Mouse (Mus musculus): ENCODE measurements around the gene Rsc1a1. TPM values are rescaled to one million over a fixed set of nuclear protein-coding genes. Genes with fewer than 3 reads are reported as not detected.

Gene Rsc1a1
- total RNA-seq, 2 experiments from 2014 or later, result not detected

DNA sequence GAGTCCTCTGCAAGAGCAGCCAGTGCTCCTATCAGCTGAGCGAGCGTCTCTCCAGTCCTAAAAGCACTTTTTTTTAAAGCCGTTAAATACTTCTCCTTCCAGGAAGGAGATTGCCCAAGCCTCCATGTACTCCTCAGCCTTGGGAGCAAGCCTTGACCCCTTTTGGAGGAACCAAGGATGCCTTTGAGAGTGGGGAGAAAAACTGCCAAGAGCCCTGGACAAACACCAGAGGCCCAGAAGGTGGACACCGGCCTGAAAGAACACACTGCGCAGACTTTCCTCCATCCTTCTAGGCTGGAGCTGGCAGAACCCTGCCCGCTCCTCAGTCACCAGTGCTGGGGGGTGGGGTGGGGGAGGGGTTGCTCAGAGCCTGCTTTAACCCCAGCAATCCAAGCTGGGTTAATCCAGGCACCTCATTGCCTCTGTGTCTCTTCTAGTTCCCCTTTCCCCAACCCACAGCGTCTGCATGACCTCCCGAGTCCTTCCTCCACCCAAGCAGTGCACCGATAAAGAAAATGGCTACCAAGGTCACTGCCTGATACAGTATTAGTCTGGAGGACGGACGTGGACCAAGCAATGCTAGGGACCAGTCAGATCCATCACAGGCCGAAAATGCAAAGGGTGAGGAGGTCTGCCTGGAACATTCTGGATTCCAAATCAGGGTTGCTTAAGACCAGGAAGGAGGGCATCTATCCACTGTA, 29.3 kb downstream of the Rsc1a1 start:
- no peak for DNase-seq (ENCODE audit: low spot score in 2 of 2)

DNA sequence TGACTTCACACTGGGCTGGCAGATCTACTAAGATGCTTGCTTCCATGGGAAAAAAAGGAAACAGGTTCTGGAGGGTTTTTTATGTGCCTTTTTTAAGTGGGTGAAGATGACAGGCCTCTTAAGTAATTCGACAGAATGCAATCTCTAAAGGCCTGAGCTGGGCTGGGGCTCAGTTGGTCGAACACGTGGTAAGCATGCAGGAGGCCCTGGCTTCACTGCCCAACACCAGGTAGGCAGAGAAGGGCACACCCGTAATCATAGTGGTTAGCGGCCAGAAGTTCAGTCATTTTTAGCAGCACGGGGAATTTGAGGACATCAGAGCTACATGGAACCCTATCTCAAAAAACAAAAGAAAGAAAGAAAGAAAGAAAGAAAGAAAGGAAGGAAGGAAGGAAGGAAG, 30.9 kb downstream of the Rsc1a1 start:
- DNase-seq (ENCODE audit: low spot score in 2 of 2), result no peak

DNA sequence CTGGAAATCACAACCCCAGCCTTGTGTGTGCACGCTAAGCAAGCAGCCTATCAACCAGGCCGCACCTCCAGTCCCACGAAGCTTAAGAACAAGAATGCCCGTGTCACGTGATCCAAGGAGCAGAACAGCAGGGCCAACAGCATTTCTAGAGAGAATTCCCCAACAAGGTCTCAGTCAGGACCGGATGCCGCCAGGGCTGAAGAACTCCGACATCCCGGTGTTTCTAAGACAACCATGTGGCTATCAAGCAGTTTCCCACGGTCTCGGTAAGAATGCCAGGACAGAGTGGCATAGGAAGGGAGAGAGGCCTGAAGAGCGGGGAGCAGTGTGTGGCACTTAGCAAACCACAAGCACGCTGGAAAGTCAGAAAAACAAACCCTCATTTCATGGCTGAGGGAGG, 31.6 kb downstream of the Rsc1a1 start:
- no peak for DNase-seq (ENCODE audit: low spot score in 2 of 2)

DNA sequence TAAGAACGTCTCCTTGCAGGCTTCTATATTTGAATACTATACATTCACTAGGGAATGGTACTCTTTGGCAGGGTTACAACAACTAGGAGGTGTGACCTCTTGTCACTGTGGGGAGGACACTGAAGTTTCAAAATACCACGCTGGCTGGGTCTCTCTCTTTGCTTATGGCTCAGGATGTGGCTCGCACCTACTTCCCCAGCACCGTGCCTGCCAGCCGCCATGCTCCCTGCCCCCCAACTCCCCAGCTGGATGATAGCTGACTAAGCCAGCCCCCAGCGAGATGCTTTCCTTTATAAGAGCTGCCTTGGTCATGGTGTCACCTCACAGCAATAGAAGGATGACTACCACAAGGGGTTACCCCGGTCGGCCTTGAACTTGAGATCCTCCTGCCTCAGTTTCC, 32.4 kb downstream of the Rsc1a1 start:
- no peak for DNase-seq (ENCODE audit: low spot score in 2 of 2)

DNA sequence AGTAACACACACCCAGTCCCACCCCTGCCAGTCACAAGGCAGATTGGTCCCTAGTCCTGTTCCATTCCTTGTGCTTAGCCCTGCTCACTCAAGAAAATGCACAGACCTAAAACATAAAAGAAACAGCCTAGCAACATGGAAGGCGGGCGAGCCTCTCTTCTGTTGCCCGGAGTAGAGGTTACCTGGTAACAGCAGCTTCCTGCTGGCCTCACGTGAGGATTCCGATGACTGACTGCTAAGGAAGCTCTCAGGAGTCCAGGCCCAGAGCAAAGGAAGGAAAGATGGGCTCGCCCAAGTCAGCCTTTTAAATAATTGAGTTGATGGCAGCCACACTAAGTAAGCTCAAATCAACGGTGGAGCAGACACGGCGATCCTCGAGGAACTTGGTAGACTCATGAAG, 33.5 kb downstream of the Rsc1a1 start:
- no peak for DNase-seq (ENCODE audit: low spot score in 2 of 2)

DNA sequence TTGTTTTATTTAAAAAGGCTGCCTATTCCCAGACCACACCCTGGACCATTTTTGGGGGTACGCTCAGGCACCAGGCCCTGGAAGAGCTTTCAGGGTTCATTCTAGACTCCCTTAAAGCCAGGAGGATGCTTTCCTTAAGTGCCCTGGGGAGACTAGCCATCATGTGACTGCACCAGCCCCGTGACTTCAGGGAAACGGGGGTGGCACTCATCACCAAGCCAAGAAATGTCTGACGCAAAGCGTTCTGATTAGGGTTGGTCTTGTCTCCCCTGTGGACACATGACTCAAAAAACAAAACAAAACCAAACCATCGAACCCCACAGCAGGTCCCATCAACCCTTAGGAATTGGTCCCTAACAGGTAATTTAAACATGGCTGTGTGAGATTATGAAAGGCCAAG, 34.1 kb downstream of the Rsc1a1 start:
- DNase-seq (ENCODE audit: low spot score in 2 of 2), result no peak

DNA sequence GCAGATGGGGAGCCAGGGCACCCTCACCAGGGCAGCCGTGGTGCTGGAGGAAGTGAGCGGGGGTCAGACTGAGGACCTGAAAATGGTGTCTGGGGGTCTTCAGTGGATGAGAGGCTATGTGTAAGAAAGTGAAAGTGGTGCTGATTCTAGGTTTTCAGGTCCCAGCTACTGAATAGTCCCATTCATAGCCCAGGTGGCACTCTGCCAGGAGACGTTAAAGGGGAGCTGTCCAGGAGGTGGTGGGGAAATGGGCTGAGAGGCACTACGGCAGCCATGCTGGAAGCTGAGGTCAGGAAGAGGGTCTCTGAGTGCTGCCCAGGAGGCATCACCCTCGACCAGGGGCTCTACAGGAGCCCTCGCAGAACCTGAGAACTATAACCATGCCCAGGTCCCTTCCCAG, 36.2 kb downstream of the Rsc1a1 start:
- DNase-seq (ENCODE audit: low spot score in 2 of 2), result no peak

DNA sequence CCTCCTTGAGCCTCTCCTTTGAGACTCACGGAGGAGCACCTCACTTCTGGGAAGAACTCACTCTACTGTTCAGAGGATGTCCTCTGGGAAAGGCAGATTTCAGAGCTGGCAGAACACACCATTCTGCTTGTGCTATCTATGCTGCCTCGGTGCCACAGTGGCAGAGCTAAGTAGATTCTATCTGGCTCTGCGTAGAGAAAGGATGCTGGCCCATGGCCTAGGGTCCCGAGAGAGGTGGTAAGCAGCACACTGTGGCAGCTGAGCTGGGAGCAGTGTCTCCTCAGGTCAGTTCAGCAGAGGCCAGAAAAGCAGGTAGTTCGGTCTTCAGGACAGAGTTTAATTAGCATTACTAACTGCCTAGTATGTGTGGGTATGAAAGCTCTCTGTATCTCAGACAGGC, 37.1 kb downstream of the Rsc1a1 start:
- DNase-seq (ENCODE audit: low spot score in 2 of 2), result no peak

DNA sequence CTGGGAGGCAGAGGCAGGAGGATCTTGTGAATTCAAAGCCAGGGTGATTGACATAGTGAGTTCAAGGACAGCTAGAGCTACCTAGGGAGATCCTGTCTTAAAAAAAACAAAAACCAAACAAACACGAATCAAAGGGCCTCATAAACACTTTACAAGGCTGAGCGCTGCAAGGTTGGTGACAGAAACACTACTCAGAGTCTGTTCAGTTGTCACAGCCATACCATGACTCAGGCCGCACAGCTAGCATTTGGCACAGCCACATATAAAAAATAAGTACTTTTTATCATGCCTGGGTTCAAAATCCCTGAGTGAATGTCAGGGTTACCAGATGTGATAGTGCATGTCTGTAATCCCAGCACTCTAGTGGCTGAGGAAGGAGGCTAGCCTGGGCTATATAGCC, 38.2 kb downstream of the Rsc1a1 start:
- no peak for DNase-seq (ENCODE audit: low spot score in 2 of 2)

DNA sequence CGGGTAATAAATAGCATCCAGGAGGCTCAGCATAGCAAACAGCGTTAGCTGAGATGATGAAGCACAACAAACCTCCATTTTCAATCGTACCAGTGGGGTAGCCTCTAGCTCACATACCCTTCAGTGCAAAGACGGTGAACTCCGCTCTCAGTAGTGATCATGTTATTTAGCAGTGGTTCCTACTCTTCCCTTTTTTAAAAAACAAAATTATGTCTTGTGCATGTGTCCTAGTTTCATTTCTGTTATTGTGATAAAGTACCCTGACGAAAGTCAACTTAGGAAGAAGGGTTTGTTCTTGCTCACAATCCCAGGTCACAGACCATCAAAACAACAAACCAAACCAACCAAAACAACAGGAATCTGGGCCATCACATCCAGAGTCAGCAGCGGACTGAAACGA, 39.4 kb downstream of the Rsc1a1 start:
- DNase-seq (ENCODE audit: low spot score in 2 of 2), result no peak

DNA sequence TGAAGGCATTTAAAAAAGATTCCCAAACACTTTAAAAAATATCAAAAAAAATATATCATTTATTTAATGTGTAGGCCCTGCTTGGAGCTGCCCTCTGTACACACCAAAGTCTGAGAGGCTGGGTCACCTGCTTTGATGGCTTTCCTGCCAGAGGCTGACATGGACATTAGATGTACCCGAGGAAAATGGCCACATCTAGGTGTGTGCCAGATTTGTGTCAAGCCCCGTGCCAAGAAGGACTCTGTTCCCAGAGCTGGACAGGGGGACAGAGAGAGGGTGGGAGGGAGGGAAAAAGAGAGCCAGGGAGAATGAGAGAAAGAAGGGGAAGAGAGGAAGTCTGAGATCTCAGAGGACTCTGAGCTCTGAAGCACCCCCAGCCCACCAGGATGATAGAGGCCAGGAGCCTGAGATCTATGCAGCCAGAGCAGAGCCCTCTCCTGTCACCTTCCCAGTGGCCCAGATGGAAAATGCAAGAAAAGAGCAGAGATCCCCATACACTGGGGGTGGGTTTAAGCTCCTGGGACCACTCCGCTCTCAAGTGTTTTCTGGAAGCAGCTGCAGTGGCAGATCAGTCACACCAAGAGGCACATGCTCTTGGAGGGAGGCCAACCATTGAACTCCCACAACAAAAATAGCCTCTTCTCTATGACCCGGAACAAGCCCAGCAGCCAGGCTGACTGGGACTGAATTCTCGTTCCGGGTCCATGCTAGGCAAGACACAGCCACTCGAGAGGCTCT, 42.1 kb downstream of the Rsc1a1 start:
- no peak for DNase-seq (ENCODE audit: low spot score in 2 of 2)

DNA sequence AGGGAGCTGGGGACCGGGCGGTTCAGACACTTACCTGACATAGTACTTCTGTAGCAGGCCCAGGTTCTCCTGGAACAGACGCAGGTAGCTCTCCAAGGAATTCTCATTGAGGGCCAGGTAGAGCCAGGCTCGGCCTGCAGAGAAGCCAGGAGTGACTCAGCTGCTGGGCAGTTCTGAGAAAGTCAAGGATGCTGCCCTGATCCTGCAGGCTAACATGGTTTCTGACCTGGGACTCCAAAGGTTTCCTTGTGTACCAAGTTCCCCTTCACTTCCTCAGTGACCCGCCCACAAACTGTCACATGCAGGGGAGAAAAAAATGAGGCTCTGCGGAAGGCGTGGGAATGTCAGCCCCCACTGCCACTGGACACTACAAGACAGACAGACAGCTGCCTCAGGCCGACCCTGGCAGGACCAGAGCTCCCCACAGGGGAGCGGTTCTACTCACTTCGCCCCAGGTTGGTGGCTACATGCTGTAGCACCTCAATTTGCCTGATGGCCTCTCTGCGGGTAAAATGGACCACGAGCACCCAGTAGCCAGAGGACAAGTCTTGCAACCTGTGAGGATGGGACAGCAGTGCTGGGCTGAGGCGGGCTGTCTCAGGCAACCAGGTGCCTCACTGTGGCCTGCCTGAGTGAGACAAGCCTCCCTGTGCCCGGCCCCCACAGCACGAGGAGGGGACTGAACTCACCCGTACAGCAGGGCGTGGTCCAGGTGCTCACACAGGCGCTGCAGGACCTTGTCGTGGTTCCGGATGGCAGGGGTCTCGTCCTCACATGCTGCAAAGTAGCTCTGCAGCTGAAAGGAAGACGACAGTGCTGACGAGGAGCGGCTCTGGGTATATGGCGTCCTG, 43.2 kb downstream of the Rsc1a1 start:
- DNase-seq (ENCODE audit: low spot score in 2 of 2), result no peak

DNA sequence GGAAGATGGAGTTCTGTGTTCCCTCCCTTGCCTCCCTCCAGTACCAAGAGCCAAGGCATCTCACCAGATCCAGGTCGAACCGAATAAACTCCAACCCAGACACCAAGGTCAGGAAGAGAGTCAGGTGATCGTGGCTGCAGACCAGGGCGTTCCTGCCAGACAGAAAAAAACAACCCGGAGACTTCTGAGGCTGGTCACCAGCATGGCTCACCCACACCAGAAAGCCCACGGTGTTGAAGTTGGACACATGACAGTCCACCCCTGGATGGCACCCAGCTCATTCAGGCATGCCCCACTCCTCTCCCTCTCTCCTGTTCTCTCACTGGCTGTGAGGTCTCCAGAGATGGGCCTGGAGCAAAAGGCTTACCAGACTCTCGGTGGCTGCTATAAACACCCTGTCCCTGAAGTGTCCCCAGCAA, 44.0 kb downstream of the Rsc1a1 start:
- no peak for DNase-seq (ENCODE audit: low spot score in 2 of 2)

DNA sequence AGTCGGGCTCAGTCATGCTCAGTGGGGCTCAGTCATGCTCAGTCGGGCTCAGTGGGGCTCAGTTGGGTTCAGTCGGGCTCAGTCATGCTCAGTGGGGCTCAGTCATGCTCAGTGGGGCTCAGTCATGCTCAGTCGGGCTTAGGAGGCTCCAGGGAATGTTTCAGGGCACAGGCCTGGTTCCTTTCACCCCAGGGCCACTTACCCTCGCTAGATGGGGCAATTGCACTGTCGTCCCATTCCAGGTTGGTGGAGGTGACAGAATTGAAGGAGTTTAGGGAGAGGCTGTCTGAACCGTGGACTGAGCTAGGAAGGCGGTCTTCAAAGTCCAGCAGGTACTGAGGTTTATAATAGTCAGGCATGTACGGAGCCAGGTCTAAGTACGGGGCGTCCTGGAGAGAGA, 45.9 kb downstream of the Rsc1a1 start:
- no peak for DNase-seq (ENCODE audit: low spot score in 2 of 2)

DNA sequence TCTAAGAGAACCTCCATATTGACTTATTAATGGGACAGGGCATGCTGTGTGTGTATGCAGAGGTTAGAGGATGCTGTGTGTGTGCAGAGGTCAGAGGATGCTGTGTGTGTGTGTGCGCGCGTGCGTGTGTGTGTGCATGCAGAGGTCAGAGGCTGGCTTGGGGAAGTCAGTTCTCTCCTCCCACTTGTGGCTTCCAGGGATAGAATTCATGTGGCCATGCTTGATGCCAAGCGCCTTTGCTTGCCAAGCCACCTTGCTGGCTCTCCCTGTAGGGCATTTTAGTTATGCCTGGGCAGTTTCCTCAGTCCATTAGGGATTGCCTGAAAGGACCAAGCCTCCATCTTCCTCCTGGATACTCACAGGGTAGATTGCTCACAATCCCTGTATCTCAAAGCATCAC, 48.7 kb downstream of the Rsc1a1 start:
- no peak for DNase-seq (ENCODE audit: low spot score in 2 of 2)

DNA sequence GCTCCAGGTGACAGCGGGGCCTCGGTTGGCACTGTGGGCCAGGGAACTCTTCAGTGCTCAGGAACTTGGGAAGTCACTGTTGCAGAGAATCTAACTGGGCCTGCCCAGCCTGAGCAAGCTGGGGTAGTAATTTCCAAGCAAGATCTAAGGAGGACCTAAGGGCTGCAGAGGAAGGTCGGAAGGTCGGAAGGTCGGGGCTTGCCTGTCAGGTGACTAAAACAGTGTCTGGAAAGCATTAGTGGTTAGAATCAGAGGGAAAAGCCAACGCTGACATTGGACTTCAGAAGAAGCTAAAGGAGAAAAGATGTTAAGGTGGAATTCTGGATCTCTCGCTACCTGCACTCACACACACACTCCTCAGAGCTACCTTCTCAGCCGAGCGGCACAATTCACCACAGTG, 49.4 kb downstream of the Rsc1a1 start:
- no peak for DNase-seq (ENCODE audit: low spot score in 2 of 2)

Other genes with a start within 250 kb of the Rsc1a1 start
- gene Srarp, start 249.5 kb downstream of the Rsc1a1 start, total RNA-seq (2021), result not detected
- 10 to 100 TPM; 21.6 to 24.9 TPM for gene Zbtb17, start 240.9 kb downstream of the Rsc1a1 start, total RNA-seq (2021)
- gene Spen, start 147.0 kb downstream of the Rsc1a1 start, total RNA-seq (2021), result 10 to 100 TPM; 57.4 to 67.8 TPM
- gene Fblim1, start 79.5 kb downstream of the Rsc1a1 start, total RNA-seq (2021), result 10 to 100 TPM; 24.9 to 32.1 TPM
- 1 to 10 TPM; 3.7 to 3.8 TPM for gene Tmem82, start 67.0 kb downstream of the Rsc1a1 start, total RNA-seq (2021)
- gene Slc25a34, start 61.8 kb downstream of the Rsc1a1 start, total RNA-seq (2021), result 1 to 10 TPM; 7.4 to 9.5 TPM
- gene Plekhm2, start 20.7 kb downstream of the Rsc1a1 start, total RNA-seq (2021), result 10 to 100 TPM; 55.5 to 60.5 TPM
- gene Ddi2, start 37.8 kb upstream of the Rsc1a1 start, total RNA-seq (2021), result 10 to 100 TPM; 51.8 to 56.0 TPM
- gene Agmat, start 61.1 kb upstream of the Rsc1a1 start, total RNA-seq (2021), result 10 to 100 TPM in 1 of 2 experiments, 1 to 10 TPM in 1; 4.9 to 13.6 TPM
- gene Dnajc16, start 105.3 kb upstream of the Rsc1a1 start, total RNA-seq (2021), result 10 to 100 TPM; 19.8 to 20.1 TPM
- gene Casp9, start 108.0 kb upstream of the Rsc1a1 start, total RNA-seq (2021), result 10 to 100 TPM; 31.5 to 32.4 TPM
- 1,000 to 10,000 TPM in 1 of 2 experiments, under 1 TPM in 1; 0.56 to 1,571 TPM for gene Cela2a, start 140.6 kb upstream of the Rsc1a1 start, total RNA-seq (2021)
- 10 to 100 TPM in 1 of 2 experiments, not detected in 1; 54.8 TPM for gene Ctrc, start 160.8 kb upstream of the Rsc1a1 start, total RNA-seq (2021)
- 10 to 100 TPM; 36.3 to 37.1 TPM for gene Efhd2, start 189.3 kb upstream of the Rsc1a1 start, total RNA-seq (2021)

Data from adrenal gland, postnatal 4 days (tissue).